Mouse (Mus musculus) liver, postnatal 0 days (tissue): Measurements from ENCODE around the gene Smarcd3. TPM values are rescaled to one million over a fixed set of nuclear protein-coding genes. Genes with fewer than 3 reads are reported as not detected.
A peak's percentile ranks its signal among the peaks of the same experiment; 100 is the strongest.

Experiments used
- ATAC-seq: fragments of 200-750 bp; cut with Nextera tagmentation; 2 replicates; pipeline ENCODE4 v1.8.0; 2017; ENCODE audit warnings: mild to moderate bottlenecking, moderate library complexity
- DNase-seq: peaks from one replicate; pipeline ENCODE4 v3.0.0-alpha.2; 2016
- H3K27ac ChIP-seq: fragments of 300-500 bp; sonication (generic); 2 replicates; pipeline ENCODE4 v1.5.1; 2014; ENCODE audit warnings: antibody characterized with exemption, moderate library complexity, mild to moderate bottlenecking, low read depth
- H3K27me3 ChIP-seq: fragments of 300-500 bp; sonication (generic); 2 replicates; pipeline ENCODE4 v1.6.1; 2014; ENCODE audit warnings: low read length, control low read depth, mixed read lengths; ENCODE audit not compliant: insufficient read depth
- H3K36me3 ChIP-seq: fragments of 300-500 bp; sonication (generic); replicated peaks from 2 replicates; pipeline ENCODE4 v1.6.1; 2014; ENCODE audit warnings: mild to moderate bottlenecking, control low read depth, low read length, moderate library complexity, mixed read lengths; ENCODE audit not compliant: insufficient read depth
- H3K4me1 ChIP-seq: fragments of 300-500 bp; sonication (generic); 2 replicates; pipeline ENCODE4 v1.6.1; 2014; ENCODE audit warnings: antibody characterized with exemption, mild to moderate bottlenecking, control low read depth; ENCODE audit not compliant: insufficient read depth
- H3K4me2 ChIP-seq: fragments of 300-500 bp; sonication (generic); 2 replicates; pipeline ENCODE4 v1.6.1; 2014; ENCODE audit warnings: low read depth, mild to moderate bottlenecking, low read length, moderate library complexity, mixed read lengths
- H3K4me3 ChIP-seq: fragments of 300-500 bp; sonication (generic); 2 replicates; pipeline ENCODE4 v1.5.1; 2014; ENCODE audit warnings: low read depth, low read length
- H3K9ac ChIP-seq: fragments of 300-500 bp; sonication (generic); replicated peaks from 2 replicates; pipeline ENCODE4 v1.6.1; 2014; ENCODE audit warnings: mild to moderate bottlenecking, moderate library complexity
- H3K9me3 ChIP-seq: fragments of 300-500 bp; sonication (generic); 2 replicates; pipeline ENCODE4 v1.6.1; 2016; ENCODE audit warnings: mild to moderate bottlenecking, control low read depth, low read length, mixed read lengths
- CTCF ChIP-seq: sonication (generic); IDR thresholded peaks from 2 replicates; pipeline ENCODE4 v1.5.1; 2016; ENCODE audit warnings: antibody characterized with exemption, low read depth
- EP300 ChIP-seq: IDR thresholded peaks from 2 replicates; pipeline ENCODE4 v1.6.1; 2016; ENCODE audit warnings: antibody characterized with exemption, low read depth, mild to moderate bottlenecking
- WGBS: fragments of 180-500 bp; shearing (Covaris S2); extraction: QIAGEN DNeasy Blood & Tissue Kit; methylation state at CpG from one replicate; pipeline ENCODE4 v1.1.7; 2014; ENCODE audit not compliant: insufficient replicate concordance; 5-methylcytosine and 5-hydroxymethylcytosine counted together
- microRNA counts: library from miRNA; unstranded; fragments of <30 nt; microRNA quantifications from one replicate; lab custom pipeline; 2015
- microRNA-seq: library from miRNA; unstranded; fragments of <30 nt; microRNA quantifications from one replicate; pipeline ENCODE4, GENCODE M21; 2016
- polyA plus RNA-seq: library from polyadenylated mRNA; unstranded; fragments of >200 nt; fragmentation: Nextera tagmentation; extraction: Ambion mirVana; gene quantifications from 2 replicates; pipeline ENCODE4 v1.2.1, GENCODE M21; 2015

Gene Smarcd3
- polyA plus RNA-seq, 1 experiment from 2014 or later: 0.80 TPM

DNA sequence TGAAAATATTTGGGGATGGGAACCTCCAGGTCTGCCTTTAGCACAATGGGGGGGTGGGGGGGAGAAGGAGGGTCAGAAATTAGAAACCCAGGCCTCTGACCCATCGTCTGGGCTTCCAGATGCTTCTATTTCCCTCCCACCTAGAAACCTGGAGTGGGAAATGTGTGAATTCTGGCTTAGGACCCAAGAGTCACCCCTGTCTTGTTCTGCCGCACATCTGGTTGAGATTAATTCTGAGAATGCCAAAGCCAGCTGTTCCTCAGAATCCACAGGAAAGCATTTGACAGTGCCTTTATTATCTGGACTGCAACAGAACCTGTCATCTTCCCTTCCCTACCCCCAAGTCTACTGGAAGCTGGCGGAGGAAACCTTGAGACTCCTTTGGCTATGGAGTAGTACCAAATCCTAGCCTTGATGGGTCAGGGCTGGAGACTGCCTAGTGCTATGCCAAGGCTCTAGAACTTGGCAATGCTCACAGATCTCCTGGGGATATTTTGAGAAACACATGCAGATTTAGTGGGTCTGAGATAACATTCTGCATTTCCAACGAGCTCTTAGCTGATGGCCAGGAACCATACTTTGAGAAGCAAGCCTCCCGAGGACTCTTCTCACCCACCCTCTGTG lies 70.5 kb downstream of the Smarcd3 start:
- DNase-seq (no peak), ATAC-seq (no peak)
- H3K4me2 ChIP-seq: no peak overlapping the region
- H3K9ac ChIP-seq: no peak overlapping the region
- TF ChIP-seq CTCF: no peak
- no peak for TF ChIP-seq EP300
- H3K9me3 ChIP-seq: no peaks in the 10 kb centered on the region
- H3K27me3 ChIP-seq: peaks cover 16% of the 10 kb centered on the region
- no peaks in the 10 kb centered on the region for H3K36me3 ChIP-seq
- no peaks in the 10 kb centered on the region; the same call in 1 of the 2 replicates for H3K4me1 ChIP-seq
- H3K4me3 ChIP-seq: no peak overlapping the region
- 70% methylated on average over 5 of the region's 5 CpGs for WGBS
- H3K27ac ChIP-seq: no peak overlapping the region

DNA sequence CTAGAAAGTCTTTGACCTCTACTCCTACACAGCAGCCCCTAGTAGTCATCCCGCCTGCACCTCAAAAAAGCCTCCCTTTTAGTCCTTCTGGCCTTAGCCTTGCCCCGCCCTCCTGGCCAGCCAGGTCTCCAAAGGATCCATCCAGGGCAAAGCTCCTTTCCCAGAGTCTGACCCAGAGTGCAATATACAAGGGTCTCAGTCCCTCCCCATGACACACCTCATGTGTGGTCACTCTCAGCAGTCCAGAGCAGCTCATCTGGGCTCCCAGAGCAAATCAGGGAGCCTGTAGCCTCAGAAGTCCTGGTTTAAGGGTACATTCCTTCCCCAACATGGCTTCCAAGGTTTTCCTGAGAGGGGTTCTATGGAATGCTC lies 72.9 kb downstream of the Smarcd3 start:
- Histone ChIP-seq H3K27ac (no peak overlapping the region), H3K27me3 (peaks cover 16% of the 10 kb centered on the region), H3K36me3 (no peaks in the 10 kb centered on the region), H3K9me3 (no peaks in the 10 kb centered on the region), H3K4me2 (no peak overlapping the region), H3K4me3 (no peak overlapping the region), H3K4me1 (no peaks in the 10 kb centered on the region; the same call in 1 of the 2 replicates), H3K9ac (no peak overlapping the region)
- TF ChIP-seq EP300 (no peak), CTCF (no peak)
- DNase-seq (no peak), ATAC-seq (no peak)
- 47% methylated on average over 2 of the region's 2 CpGs for WGBS

DNA sequence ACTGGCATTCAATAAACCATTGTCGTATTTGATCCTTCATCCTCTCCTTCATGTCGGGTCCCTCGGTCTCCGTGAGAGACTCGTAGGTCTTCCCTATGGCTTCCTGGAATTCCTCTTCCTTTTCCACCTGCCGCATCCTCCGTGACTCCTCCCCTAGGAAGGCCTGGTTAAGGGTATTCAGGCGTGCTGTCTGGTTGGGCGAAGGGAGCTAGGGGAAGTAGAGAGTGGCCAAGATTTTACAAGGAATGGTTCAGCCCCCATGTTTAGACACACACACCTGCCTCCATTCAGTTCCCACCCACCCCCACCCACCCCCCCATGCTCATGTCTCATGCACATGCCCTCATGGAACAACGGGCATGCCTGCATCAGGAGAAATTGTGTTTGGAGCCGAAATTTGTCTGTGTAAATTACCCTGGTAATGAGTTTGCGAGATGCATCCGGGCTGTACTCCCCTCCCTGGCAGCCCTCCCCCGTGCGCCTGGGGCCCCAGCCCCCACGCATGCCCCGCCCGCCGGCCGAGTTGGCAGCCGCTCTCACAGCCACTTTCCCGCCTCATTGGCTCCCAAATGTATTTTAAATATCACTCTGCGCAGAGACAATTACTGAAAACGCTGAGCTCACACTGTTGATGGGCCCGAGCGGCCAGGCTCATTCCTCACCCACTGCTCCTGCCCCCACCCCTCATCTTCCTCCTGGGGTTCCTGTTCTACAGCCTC lies 73.5 kb downstream of the Smarcd3 start:
- Histone ChIP-seq H3K36me3 (no peaks in the 10 kb centered on the region), H3K9ac (no peak overlapping the region), H3K9me3 (no peaks in the 10 kb centered on the region), H3K27ac (no peak overlapping the region), H3K4me3 (no peak overlapping the region), H3K27me3 (peaks cover 16% of the 10 kb centered on the region), H3K4me1 (no peaks in the 10 kb centered on the region; the same call in 1 of the 2 replicates), H3K4me2 (no peak overlapping the region)
- DNase-seq (no peak), ATAC-seq (no peak)
- WGBS: 29% methylated on average over 26 of the region's 26 CpGs
- no peak for TF ChIP-seq CTCF
- TF ChIP-seq EP300: no peak

DNA sequence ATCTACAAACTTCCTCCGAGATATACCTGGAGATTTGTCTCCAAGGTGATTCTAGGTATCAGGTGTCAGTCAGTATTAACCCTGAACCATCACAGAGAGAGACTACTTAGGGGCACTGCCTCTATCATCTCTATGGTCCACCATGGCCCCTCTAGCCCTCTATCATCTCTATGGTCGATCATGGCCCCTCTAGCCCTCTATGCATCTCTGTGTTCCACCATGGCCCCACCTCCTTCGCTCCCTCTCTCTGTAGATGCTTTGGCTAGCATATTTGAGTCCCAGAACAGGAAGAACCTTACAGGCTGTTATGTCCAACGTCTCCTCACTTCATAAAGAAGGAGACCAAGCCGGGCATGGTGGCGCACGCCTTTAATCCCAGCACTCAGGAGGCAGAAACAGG lies 81.6 kb downstream of the Smarcd3 start:
- no peaks in the 10 kb centered on the region for H3K9me3 ChIP-seq
- H3K27me3 ChIP-seq: 0 out of 2 replicates have a peak, but pooled peaks cover 2% of the 10 kb centered on the region
- H3K4me1 ChIP-seq: peaks cover 5% of the 10 kb centered on the region
- DNase-seq (no peak), ATAC-seq (no peak)
- no peak overlapping the region for H3K27ac ChIP-seq
- WGBS: 59% methylated on average over 7 of the region's 7 CpGs
- no peak overlapping the region for H3K4me2 ChIP-seq
- TF ChIP-seq EP300: no peak
- no peak for TF ChIP-seq CTCF
- no peaks in the 10 kb centered on the region for H3K36me3 ChIP-seq
- H3K4me3 ChIP-seq: no peak overlapping the region
- H3K9ac ChIP-seq: no peak overlapping the region

DNA sequence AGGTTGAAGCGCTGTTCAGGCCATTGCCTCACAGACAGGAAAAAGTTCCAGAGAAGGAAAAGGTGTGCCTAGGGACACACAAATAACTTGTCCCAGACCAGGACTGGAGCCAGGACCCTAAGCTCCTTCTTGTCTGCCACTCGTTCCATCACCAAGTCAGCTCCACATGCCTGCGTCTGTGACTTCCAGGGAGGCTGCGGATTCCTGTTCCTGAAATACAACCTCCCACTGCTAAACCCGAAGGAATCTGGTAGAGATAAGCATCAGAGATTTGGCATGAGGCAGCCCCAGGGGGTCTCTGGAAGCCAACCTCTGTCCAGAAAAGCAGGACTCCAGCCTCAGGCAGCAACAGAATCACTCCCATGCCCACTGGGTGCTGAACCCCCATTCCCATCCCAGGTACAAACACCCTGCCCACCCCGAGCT lies 83.1 kb downstream of the Smarcd3 start:
- Histone ChIP-seq H3K27me3 (0 out of 2 replicates have a peak, but pooled peaks cover 2% of the 10 kb centered on the region), H3K4me2 (peak overlapping the region; percentile 46), H3K36me3 (no peaks in the 10 kb centered on the region), H3K27ac (no peak overlapping the region), H3K4me3 (no peak overlapping the region), H3K9ac (no peak overlapping the region), H3K9me3 (no peaks in the 10 kb centered on the region), H3K4me1 (peaks cover 5% of the 10 kb centered on the region)
- TF ChIP-seq EP300 (no peak), CTCF (no peak)
- ATAC-seq: no peak
- no peak for DNase-seq
- 25% methylated on average over 6 of the region's 6 CpGs for WGBS

MicroRNAs encoded within 50 kb of the gene (microRNA counts, 519-probe panel; counts per million panel counts)
- microRNA mmu-miR-671-3p (lab: Ali Mortazavi, UCI) (not detected), microRNA mmu-miR-671-5p (lab: Ali Mortazavi, UCI) (not detected)

Small RNAs within 50 kb of the gene (microRNA-seq; reads per million reads assigned to microRNA genes)
- 213 reads per million, percentile 51 among the genes with 10 or more reads in this experiment for gene Mir671

Other genes with a start within 250 kb of the Smarcd3 start
- gene Atg9b, start 232.3 kb downstream of the Smarcd3 start, polyA plus RNA-seq: 0.25 and 0.48 TPM in 2 replicates
- 20.3 and 22.3 TPM in 2 replicates for gene Abcb8, start 230.7 kb downstream of the Smarcd3 start, polyA plus RNA-seq
- gene Asic3, start 211.0 kb downstream of the Smarcd3 start, polyA plus RNA-seq: 0.11 TPM in 1 of 2 replicates, not detected in the other
- 11.5 and 13.1 TPM in 2 replicates for gene Cdk5, start 200.9 kb downstream of the Smarcd3 start, polyA plus RNA-seq
- 7.5 and 8.3 TPM in 2 replicates for gene Slc4a2, start 200.6 kb downstream of the Smarcd3 start, polyA plus RNA-seq
- 40.6 and 46.9 TPM in 2 replicates for gene Fastk, start 179.1 kb downstream of the Smarcd3 start, polyA plus RNA-seq
- gene Tmub1, start 176.6 kb downstream of the Smarcd3 start, polyA plus RNA-seq: 5.2 and 5.5 TPM in 2 replicates
- 8.3 and 9.1 TPM in 2 replicates for gene Agap3, start 172.2 kb downstream of the Smarcd3 start, polyA plus RNA-seq
- not detected in 2 replicates for gene Gbx1, start 97.2 kb downstream of the Smarcd3 start, polyA plus RNA-seq
- 0.06 and 0.14 TPM in 2 replicates for gene Asb10, start 83.4 kb downstream of the Smarcd3 start, polyA plus RNA-seq
- not detected in 2 replicates for gene 4931409K22Rik, start 67.6 kb downstream of the Smarcd3 start, polyA plus RNA-seq
- 24.9 and 26.4 TPM in 2 replicates for gene Abcf2, start 46.9 kb downstream of the Smarcd3 start, polyA plus RNA-seq
- 13.8 and 15.9 TPM in 2 replicates for gene Chpf2, start 37.7 kb downstream of the Smarcd3 start, polyA plus RNA-seq
- gene Nub1, start 61.1 kb upstream of the Smarcd3 start, polyA plus RNA-seq: 12.0 and 12.5 TPM in 2 replicates
- 1.4 and 1.6 TPM in 2 replicates for gene Wdr86, start 106.3 kb upstream of the Smarcd3 start, polyA plus RNA-seq
- gene Crygn, start 133.6 kb upstream of the Smarcd3 start, polyA plus RNA-seq: 1.4 and 1.6 TPM in 2 replicates
- 79.6 and 80.0 TPM in 2 replicates for gene Rheb, start 218.2 kb upstream of the Smarcd3 start, polyA plus RNA-seq